Mouse (Mus musculus): ENCODE measurements around the gene Umps. TPM values are rescaled to one million over a fixed set of nuclear protein-coding genes. Genes with fewer than 3 reads are reported as not detected.

Umps gene
- polyA plus RNA-seq, 1 experiment from 2014 or later, result 30.9 TPM

DNA sequence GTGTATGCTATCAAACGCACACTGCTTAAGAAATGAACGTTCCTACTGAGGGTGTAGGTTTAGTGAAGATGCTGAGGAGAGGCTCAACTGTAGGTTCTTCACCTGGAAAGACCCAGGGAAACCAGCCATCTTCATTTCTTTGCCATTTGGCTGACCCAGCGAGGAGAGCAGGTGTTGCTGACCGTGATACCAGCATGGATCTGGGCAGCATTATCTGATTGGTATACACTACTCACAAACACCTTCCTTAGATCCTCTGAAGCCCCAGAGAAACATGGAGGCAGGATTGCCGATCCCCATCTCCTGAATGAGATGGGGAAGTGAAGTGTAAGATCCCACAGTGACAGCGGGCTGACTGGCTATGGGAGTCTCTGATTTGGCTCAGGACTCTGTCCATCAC, 31.2 kb upstream of the Umps start:
- Histone ChIP-seq H3K4me2 (ENCODE audit: low read depth, low read length) (no peak overlapping the region), H3K4me3 (ENCODE audit: low read depth, low read length) (no peak overlapping the region), H3K4me1 (ENCODE audit: control insufficient read depth, low read depth, low read length) (no peaks in the 10 kb centered on the region), H3K36me3 (ENCODE audit: control insufficient read depth, insufficient read depth) (no peaks in the 10 kb centered on the region), H3K9ac (ENCODE audit: low read depth, low read length) (no peak overlapping the region), H3K27me3 (ENCODE audit: control insufficient read depth, insufficient read depth, low read depth, low read length) (no peaks in the 10 kb centered on the region), H3K27ac (ENCODE audit: low read length) (no peak overlapping the region), H3K9me3 (replicated peaks; ENCODE audit: control insufficient read depth, low read length) (no peaks in the 10 kb centered on the region)
- 58% methylated on average over 6 of the region's 6 CpGs for WGBS (ENCODE audit: insufficient replicate concordance)
- ATAC-seq (ENCODE audit: low read depth), result no peak

- WGBS (ENCODE audit: insufficient replicate concordance), result 3% methylated on average over 5 of the region's 5 CpGs
- Histone ChIP-seq H3K4me1 (ENCODE audit: control insufficient read depth, low read depth, low read length) (no peaks in the 10 kb centered on the region), H3K9ac (ENCODE audit: low read depth, low read length) (no peak overlapping the region), H3K36me3 (ENCODE audit: control insufficient read depth, insufficient read depth) (no peaks in the 10 kb centered on the region), H3K4me2 (ENCODE audit: low read depth, low read length) (no peak overlapping the region), H3K9me3 (replicated peaks; ENCODE audit: control insufficient read depth, low read length) (no peaks in the 10 kb centered on the region), H3K27ac (ENCODE audit: low read length) (no peak overlapping the region), H3K27me3 (ENCODE audit: control insufficient read depth, insufficient read depth, low read depth, low read length) (no peaks in the 10 kb centered on the region), H3K4me3 (ENCODE audit: low read depth, low read length) (no peak overlapping the region)
- ATAC-seq (ENCODE audit: low read depth), result no peak
Measured at GRCm38 (mm10) chr16:33996030-33996429, 29.2 kb upstream of the Umps start.

GRCm38 (mm10) chr16:33995496-33995895, 28.7 kb upstream of the Umps start:
- ATAC-seq (ENCODE audit: low read depth), result no peak
- H3K9me3 ChIP-seq (replicated peaks; ENCODE audit: control insufficient read depth, low read length), result no peaks in the 10 kb centered on the region
- no peaks in the 10 kb centered on the region for H3K4me1 ChIP-seq (ENCODE audit: control insufficient read depth, low read depth, low read length)
- H3K4me2 ChIP-seq (ENCODE audit: low read depth, low read length), result no peak overlapping the region
- no peak overlapping the region for H3K4me3 ChIP-seq (ENCODE audit: low read depth, low read length)
- no peak overlapping the region for H3K9ac ChIP-seq (ENCODE audit: low read depth, low read length)
- no peaks in the 10 kb centered on the region for H3K36me3 ChIP-seq (ENCODE audit: control insufficient read depth, insufficient read depth)
- H3K27ac ChIP-seq (ENCODE audit: low read length), result no peak overlapping the region
- 59% methylated on average over 3 of the region's 3 CpGs for WGBS (ENCODE audit: insufficient replicate concordance)
- no peaks in the 10 kb centered on the region for H3K27me3 ChIP-seq (ENCODE audit: control insufficient read depth, insufficient read depth, low read depth, low read length)

DNA sequence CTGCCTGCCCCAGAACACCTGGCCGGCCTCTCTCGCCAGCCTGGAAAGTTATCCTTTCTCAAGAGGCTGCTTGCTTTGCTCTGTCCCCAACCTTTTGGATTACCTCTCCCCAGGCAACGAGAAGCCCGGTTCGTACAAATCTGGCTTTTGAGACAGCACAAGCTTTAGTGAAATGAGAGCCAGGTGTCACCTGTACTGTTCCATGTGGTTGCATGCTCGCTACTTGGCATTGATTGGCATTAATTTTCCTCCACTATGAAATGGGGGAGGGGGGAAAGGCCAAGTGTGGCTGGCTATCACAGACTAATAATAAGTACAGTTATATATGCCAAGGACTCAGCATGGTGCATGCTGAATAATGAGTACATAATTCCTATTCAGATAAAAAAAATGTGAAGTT, 27.5 kb upstream of the Umps start:
- no peak for ATAC-seq (ENCODE audit: low read depth)
- Histone ChIP-seq H3K4me3 (ENCODE audit: low read depth, low read length) (no peak overlapping the region), H3K4me1 (ENCODE audit: control insufficient read depth, low read depth, low read length) (no peaks in the 10 kb centered on the region), H3K9me3 (replicated peaks; ENCODE audit: control insufficient read depth, low read length) (no peaks in the 10 kb centered on the region), H3K27ac (ENCODE audit: low read length) (no peak overlapping the region), H3K9ac (ENCODE audit: low read depth, low read length) (no peak overlapping the region), H3K27me3 (ENCODE audit: control insufficient read depth, insufficient read depth, low read depth, low read length) (no peaks in the 10 kb centered on the region), H3K36me3 (ENCODE audit: control insufficient read depth, insufficient read depth) (no peaks in the 10 kb centered on the region), H3K4me2 (ENCODE audit: low read depth, low read length) (no peak overlapping the region)
- 70% methylated on average over 6 of the region's 6 CpGs for WGBS (ENCODE audit: insufficient replicate concordance)

DNA sequence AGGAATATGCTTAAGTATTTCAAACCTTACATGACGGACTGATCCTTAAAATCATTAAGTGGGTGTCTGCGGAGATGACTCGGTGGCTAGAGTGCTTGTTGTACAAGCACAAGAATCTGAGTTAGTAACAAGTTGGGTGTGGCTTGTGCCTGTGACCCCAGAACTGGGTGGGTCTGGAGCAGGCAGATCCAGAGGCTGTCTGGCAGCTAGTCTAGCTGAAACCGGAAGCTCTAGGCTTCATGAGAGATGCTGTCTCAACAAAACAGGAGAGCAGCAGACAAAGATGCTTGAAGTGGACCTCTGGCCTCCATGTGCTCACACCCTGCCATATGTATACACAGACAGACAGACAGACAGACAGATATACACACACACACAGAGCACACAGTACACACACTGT, 23.9 kb upstream of the Umps start:
- Histone ChIP-seq H3K36me3 (ENCODE audit: control insufficient read depth, insufficient read depth) (no peaks in the 10 kb centered on the region), H3K4me1 (ENCODE audit: control insufficient read depth, low read depth, low read length) (no peaks in the 10 kb centered on the region; the same call in 1 of the 2 replicates), H3K9me3 (replicated peaks; ENCODE audit: control insufficient read depth, low read length) (no peaks in the 10 kb centered on the region), H3K4me2 (ENCODE audit: low read depth, low read length) (no peak overlapping the region), H3K27me3 (ENCODE audit: control insufficient read depth, insufficient read depth, low read depth, low read length) (no peaks in the 10 kb centered on the region), H3K4me3 (ENCODE audit: low read depth, low read length) (no peak overlapping the region), H3K27ac (ENCODE audit: low read length) (no peak overlapping the region), H3K9ac (ENCODE audit: low read depth, low read length) (no peak overlapping the region)
- WGBS (ENCODE audit: insufficient replicate concordance), result 62% methylated on average over 4 of the region's 4 CpGs
- no peak for ATAC-seq (ENCODE audit: low read depth)

- H3K9ac ChIP-seq (ENCODE audit: low read depth, low read length), result no peak overlapping the region
- no peak for ATAC-seq (ENCODE audit: low read depth)
- H3K4me3 ChIP-seq (ENCODE audit: low read depth, low read length), result no peak overlapping the region
- H3K36me3 ChIP-seq (ENCODE audit: control insufficient read depth, insufficient read depth), result no peaks in the 10 kb centered on the region
- WGBS (ENCODE audit: insufficient replicate concordance), result 84% methylated on average over 1 of the region's 1 CpGs
- H3K27me3 ChIP-seq (ENCODE audit: control insufficient read depth, insufficient read depth, low read depth, low read length), result no peaks in the 10 kb centered on the region
- no peak overlapping the region for H3K27ac ChIP-seq (ENCODE audit: low read length)
- no peaks in the 10 kb centered on the region for H3K9me3 ChIP-seq (replicated peaks; ENCODE audit: control insufficient read depth, low read length)
- no peak overlapping the region for H3K4me2 ChIP-seq (ENCODE audit: low read depth, low read length)
- no peaks in the 10 kb centered on the region; the same call in 1 of the 2 replicates for H3K4me1 ChIP-seq (ENCODE audit: control insufficient read depth, low read depth, low read length)
Measured at GRCm38 (mm10) chr16:33989106-33989505, 22.3 kb upstream of the Umps start.

- 50% methylated on average over 17 of the region's 17 CpGs for WGBS (ENCODE audit: insufficient replicate concordance)
- no peak for ATAC-seq (ENCODE audit: low read depth)
- H3K27ac ChIP-seq (ENCODE audit: low read length), result no peak overlapping the region
- no peak overlapping the region for H3K9ac ChIP-seq (ENCODE audit: low read depth, low read length)
- no peak overlapping the region for H3K4me3 ChIP-seq (ENCODE audit: low read depth, low read length)
- no peaks in the 10 kb centered on the region for H3K9me3 ChIP-seq (replicated peaks; ENCODE audit: control insufficient read depth, low read length)
- H3K36me3 ChIP-seq (ENCODE audit: control insufficient read depth, insufficient read depth), result no peaks in the 10 kb centered on the region
- no peaks in the 10 kb centered on the region for H3K27me3 ChIP-seq (ENCODE audit: control insufficient read depth, insufficient read depth, low read depth, low read length)
- no peaks in the 10 kb centered on the region; the same call in 1 of the 2 replicates for H3K4me1 ChIP-seq (ENCODE audit: control insufficient read depth, low read depth, low read length)
- H3K4me2 ChIP-seq (ENCODE audit: low read depth, low read length), result no peak overlapping the region
Measured at GRCm38 (mm10) chr16:33988358-33989012, 21.6 kb upstream of the Umps start.

DNA sequence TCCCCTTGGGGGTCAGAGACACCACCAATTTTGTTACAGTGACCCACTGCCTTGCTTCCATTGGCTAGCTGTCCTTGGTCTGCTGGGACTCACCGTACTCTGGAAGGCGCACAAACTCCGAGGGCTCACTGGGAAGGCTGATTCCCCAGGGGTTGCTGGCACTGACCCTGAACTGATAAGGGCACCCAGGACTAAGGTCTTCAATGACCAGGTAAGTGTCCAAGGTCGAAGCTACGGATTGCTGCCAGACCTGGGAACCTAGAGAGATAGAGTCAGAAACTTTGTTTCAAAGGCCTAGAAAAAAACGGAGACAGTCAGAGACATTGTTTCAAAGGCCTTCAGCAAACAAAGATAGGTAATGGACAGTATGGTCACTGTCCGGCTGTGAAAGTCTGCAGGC, 20.2 kb upstream of the Umps start:
- H3K4me2 ChIP-seq (ENCODE audit: low read depth, low read length), result no peak overlapping the region
- no peak for ATAC-seq (ENCODE audit: low read depth)
- H3K27me3 ChIP-seq (ENCODE audit: control insufficient read depth, insufficient read depth, low read depth, low read length), result no peaks in the 10 kb centered on the region
- H3K4me3 ChIP-seq (ENCODE audit: low read depth, low read length), result no peak overlapping the region
- WGBS (ENCODE audit: insufficient replicate concordance), result 69% methylated on average over 7 of the region's 7 CpGs
- no peaks in the 10 kb centered on the region for H3K9me3 ChIP-seq (replicated peaks; ENCODE audit: control insufficient read depth, low read length)
- H3K4me1 ChIP-seq (ENCODE audit: control insufficient read depth, low read depth, low read length), result no peaks in the 10 kb centered on the region; the same call in 1 of the 2 replicates
- no peak overlapping the region for H3K27ac ChIP-seq (ENCODE audit: low read length)
- no peaks in the 10 kb centered on the region for H3K36me3 ChIP-seq (ENCODE audit: control insufficient read depth, insufficient read depth)
- no peak overlapping the region for H3K9ac ChIP-seq (ENCODE audit: low read depth, low read length)

- 29% methylated on average over 6 of the region's 6 CpGs for WGBS (ENCODE audit: insufficient replicate concordance)
- H3K27me3 ChIP-seq (ENCODE audit: control insufficient read depth, insufficient read depth, low read depth, low read length), result no peaks in the 10 kb centered on the region
- H3K36me3 ChIP-seq (ENCODE audit: control insufficient read depth, insufficient read depth), result no peaks in the 10 kb centered on the region
- no peak for ATAC-seq (ENCODE audit: low read depth)
- H3K27ac ChIP-seq (ENCODE audit: low read length), result no peak overlapping the region
- H3K9me3 ChIP-seq (replicated peaks; ENCODE audit: control insufficient read depth, low read length), result no peaks in the 10 kb centered on the region
- no peak overlapping the region for H3K4me3 ChIP-seq (ENCODE audit: low read depth, low read length)
- no peak overlapping the region for H3K9ac ChIP-seq (ENCODE audit: low read depth, low read length)
- H3K4me2 ChIP-seq (ENCODE audit: low read depth, low read length), result no peak overlapping the region
- no peaks in the 10 kb centered on the region; the same call in 1 of the 2 replicates for H3K4me1 ChIP-seq (ENCODE audit: control insufficient read depth, low read depth, low read length)
Measured at GRCm38 (mm10) chr16:33985372-33985771, 18.5 kb upstream of the Umps start.
